ENCODE assay signal across 26 mouse cellular contexts in genomic region chr16:21226629-21227028, GRCm38 (mm10). TPM values are rescaled to one million over a fixed set of nuclear protein-coding genes. Genes with fewer than 3 reads are reported as not detected.
DNase-seq lines count a peak whose midpoint lies in the region; ATAC-seq and TF ChIP-seq lines count a peak whose summit lies in the region.
"Had no signal": no experiment of that assay in that cellular context is flagged by ENCODE, and none has a peak within 500 bp of the region (broad histone marks: within the 10 kb centered on the region; RNA-seq: fewer than 3 reads in every experiment).

No protein-coding gene starts in this region.

- no peak for ATAC-seq in lung, embryonic 14.5 days (ENCODE audit: insufficient read depth)
- peak; percentile 38 for ATAC-seq in Patski
- ATAC-seq in embryonic facial prominence, embryonic 14.5 days (ENCODE audit: low read depth), result peak; percentile 30; the same call in 1 of the 2 replicates
- ATAC-seq in limb, embryonic 13.5 days (ENCODE audit: low FRiP score, low read depth), result no peak
- no peak for ATAC-seq in intestine, embryonic 15.5 days
- ATAC-seq in erythroid progenitor cell, adult 5-6 weeks (replicated peaks; ENCODE audit: low FRiP score, poor library complexity, severe bottlenecking), result no peak
- ATAC-seq: forebrain, embryonic 14.5 days; hindbrain, postnatal 0 days; intestine, postnatal 0 days; liver, postnatal 0 days; midbrain, embryonic 15.5 days had no signal

- no peak for TF ChIP-seq POLR2A in lung, adult 2 months (IDR thresholded peaks at IDR 0.05; ENCODE audit: borderline replicate concordance, extremely low read depth, low read depth, low read length)

- H3K9ac ChIP-seq in lung, embryonic 14.5 days, result no peak overlapping the region
- H3K9ac ChIP-seq in embryonic facial prominence, embryonic 14.5 days (ENCODE audit: low read depth, low read length), result no peak overlapping the region
- H3K9ac ChIP-seq in limb, embryonic 13.5 days, result no peak overlapping the region
- no peak overlapping the region for H3K9ac ChIP-seq in intestine, embryonic 15.5 days
- H3K9ac ChIP-seq: liver, postnatal 0 days; midbrain, embryonic 15.5 days; neural tube, embryonic 12.5 days had no signal

- no peak overlapping the region for H3K4me2 ChIP-seq in lung, embryonic 14.5 days
- H3K4me2 ChIP-seq in embryonic facial prominence, embryonic 14.5 days (ENCODE audit: low read depth, low read length), result no peak overlapping the region
- no peak overlapping the region for H3K4me2 ChIP-seq in limb, embryonic 13.5 days (replicated peaks)
- no peak overlapping the region for H3K4me2 ChIP-seq in intestine, embryonic 15.5 days (replicated peaks)
- H3K4me2 ChIP-seq: heart, embryonic 11.5 days; liver, embryonic 11.5 days; midbrain, embryonic 15.5 days; neural tube, embryonic 12.5 days had no signal

- POLR2A ChIA-PET in Patski (lab: Charles Lee), result interaction anchor here (0.6 kb wide), 1 partner anchor 1343 kb away, joined by 3 read pairs; no protein-coding TSS in a partner anchor

- in situ Hi-C loops in Patski (cut with MboI; ENCODE audit: low pct_unique_long_range_greater_than_20kb), result no loop called here

- H3K9me3 ChIP-seq in lung, embryonic 14.5 days (ENCODE audit: low read depth, low read length), result no peaks in the 10 kb centered on the region
- no peaks in the 10 kb centered on the region for H3K9me3 ChIP-seq in embryonic facial prominence, embryonic 14.5 days (ENCODE audit: control insufficient read depth, low read length)
- H3K9me3 ChIP-seq in limb, embryonic 13.5 days, result no peaks in the 10 kb centered on the region
- no peaks in the 10 kb centered on the region for H3K9me3 ChIP-seq in intestine, embryonic 15.5 days
- H3K9me3 ChIP-seq: midbrain, embryonic 15.5 days; neural tube, embryonic 12.5 days had no signal

- WGBS in lung, embryonic 14.5 days, result 51% methylated on average over 6 of the region's 6 CpGs
- 52% methylated on average over 6 of the region's 6 CpGs for WGBS in lung, adult 2 months
- WGBS in embryonic facial prominence, embryonic 14.5 days, result 56% methylated on average over 6 of the region's 6 CpGs
- 54% methylated on average over 6 of the region's 6 CpGs for WGBS in limb, embryonic 13.5 days
- 57% methylated on average over 6 of the region's 6 CpGs for WGBS in intestine, embryonic 15.5 days

- H3K27me3 ChIP-seq in lung, embryonic 14.5 days (ENCODE audit: insufficient read depth, low read length), result no peaks in the 10 kb centered on the region
- H3K27me3 ChIP-seq in Patski, result no peaks in the 10 kb centered on the region
- H3K27me3 ChIP-seq in embryonic facial prominence, embryonic 14.5 days (replicated peaks; ENCODE audit: control insufficient read depth, insufficient read depth, low read length), result no peaks in the 10 kb centered on the region
- H3K27me3 ChIP-seq in limb, embryonic 13.5 days, result no peaks in the 10 kb centered on the region
- no peaks in the 10 kb centered on the region for H3K27me3 ChIP-seq in intestine, embryonic 15.5 days (replicated peaks)
- H3K27me3 ChIP-seq: midbrain, embryonic 15.5 days; neural tube, embryonic 12.5 days had no signal

- H3K27ac ChIP-seq in lung, embryonic 14.5 days (ENCODE audit: low read depth), result peak overlapping the region; percentile 76
- peak overlapping the region; percentile 33; the same call in 1 of the 2 replicates for H3K27ac ChIP-seq in embryonic facial prominence, embryonic 14.5 days (replicated peaks; ENCODE audit: low read depth, low read length)
- peak overlapping the region; percentile 63 for H3K27ac ChIP-seq in limb, embryonic 13.5 days
- H3K27ac ChIP-seq in intestine, embryonic 15.5 days, result no peak overlapping the region
- H3K27ac ChIP-seq: hindbrain, postnatal 0 days; midbrain, embryonic 15.5 days; neural tube, embryonic 12.5 days had no signal

- TF ChIP-seq CTCF in lung, embryonic 14.5 days (IDR thresholded peaks at IDR 0.05; ENCODE audit: low read depth), result no peak
- TF ChIP-seq CTCF in lung, adult 2 months (IDR thresholded peaks at IDR 0.05; ENCODE audit: insufficient read depth, low read length), result no peak
- no peak for TF ChIP-seq CTCF in Patski (IDR thresholded peaks at IDR 0.05)

- CTCF ChIA-PET in Patski (lab: Charles Lee), result interaction anchor here (1.0 kb wide), 1 partner anchor 103 kb away, joined by 3 read pairs; no protein-coding TSS in a partner anchor

- no peak overlapping the region for H3K4me3 ChIP-seq in lung, embryonic 14.5 days (ENCODE audit: low read depth, low read length)
- H3K4me3 ChIP-seq in lung, adult 2 months (replicated peaks; ENCODE audit: extremely low read depth, low read depth, low read length), result no peak overlapping the region
- no peak overlapping the region for H3K4me3 ChIP-seq in embryonic facial prominence, embryonic 14.5 days (ENCODE audit: low read depth, low read length)
- H3K4me3 ChIP-seq in limb, embryonic 13.5 days, result no peak overlapping the region
- no peak overlapping the region for H3K4me3 ChIP-seq in intestine, embryonic 15.5 days (replicated peaks)
- H3K4me3 ChIP-seq: erythroblast, embryonic 14.5 days; midbrain, embryonic 15.5 days; neural tube, embryonic 12.5 days had no signal

- no peak for DNase-seq in lung, embryonic 14.5 days
- no peak for DNase-seq in lung, adult 2 months
- no peak for DNase-seq in Patski (ENCODE audit: low read depth, low spot score)
- DNase-seq in embryonic facial prominence, embryonic 14.5 days (ENCODE audit: low spot score), result no peak
- no peak for DNase-seq in adrenal gland, postnatal 10 days
- DNase-seq: adrenal gland, postnatal 25 days; cerebellum, adult 9-11 months; gastrocnemius, postnatal 10 days; kidney, postnatal 4 days; liver, postnatal 0 days; retina, postnatal 1 day; right cerebral cortex, postnatal 4 days had no signal

- H3K36me3 ChIP-seq in lung, embryonic 14.5 days (ENCODE audit: insufficient read depth), result peaks cover 34% of the 10 kb centered on the region
- peaks cover 32% of the 10 kb centered on the region for H3K36me3 ChIP-seq in embryonic facial prominence, embryonic 14.5 days (ENCODE audit: control insufficient read depth, insufficient read depth, low read length)
- H3K36me3 ChIP-seq in limb, embryonic 13.5 days, result peaks cover 39% of the 10 kb centered on the region
- H3K36me3 ChIP-seq in intestine, embryonic 15.5 days, result 0 out of 2 replicates have a peak, but pooled peaks cover 12% of the 10 kb centered on the region

- peaks cover 3% of the 10 kb centered on the region; the same call in 1 of the 2 replicates for H3K4me1 ChIP-seq in lung, embryonic 14.5 days (ENCODE audit: insufficient read depth)
- H3K4me1 ChIP-seq in lung, adult 2 months (ENCODE audit: control insufficient read depth, insufficient read depth, low read length), result no peaks in the 10 kb centered on the region
- H3K4me1 ChIP-seq in embryonic facial prominence, embryonic 14.5 days (ENCODE audit: control insufficient read depth, insufficient read depth, low read length), result peaks cover 3% of the 10 kb centered on the region; the same call in 1 of the 2 replicates
- peaks cover 59% of the 10 kb centered on the region for H3K4me1 ChIP-seq in limb, embryonic 13.5 days
- H3K4me1 ChIP-seq in intestine, embryonic 15.5 days (replicated peaks), result 0 out of 2 replicates have a peak, but pooled peaks cover 15% of the 10 kb centered on the region
- H3K4me1 ChIP-seq: neural tube, embryonic 12.5 days had no signal

RNA-seq across cellular contexts. Expression of gene Ephb3, which starts 22.1 kb away (rescaled TPM):
- polyA plus RNA-seq in lung, embryonic 14.5 days (2014; fragmentation: Nextera tagmentation; extraction: Ambion mirVana), result 29.7 and 33.2 TPM in 2 replicates
- polyA plus RNA-seq in lung, adult 2 months (2012; rRNA removed), result 43.9 and 50.5 TPM in 2 replicates
- polyA plus RNA-seq in Patski (2021), result 6.3 TPM
- 28.4 and 31.8 TPM in 2 replicates for polyA plus RNA-seq in embryonic facial prominence, embryonic 14.5 days (2014; fragmentation: Nextera tagmentation; extraction: Ambion mirVana)
- 47.9 and 48.7 TPM in 2 replicates for polyA plus RNA-seq in limb, embryonic 13.5 days (2015; fragmentation: Nextera tagmentation; extraction: Ambion mirVana)
- polyA plus RNA-seq in intestine, embryonic 15.5 days (2015; fragmentation: Nextera tagmentation; extraction: Ambion mirVana), result 11.9 and 12.3 TPM in 2 replicates
- not detected in 2 replicates for total RNA-seq in erythroid progenitor cell, adult 5-6 weeks (2015; ENCODE audit: low replicate concordance)
- total RNA-seq in erythroid progenitor cell, adult 5-6 weeks (2017; ENCODE audit: low replicate concordance), result not detected in 2 replicates
- 1 to 10 TPM; 3.9 to 4.6 TPM for total RNA-seq in adrenal gland, postnatal 10 days (2021)
- total RNA-seq: common myeloid progenitor, adult 5-6 weeks; granulocyte monocyte progenitor cell, adult 5-6 weeks; megakaryocyte-erythroid progenitor cell, adult 5-6 weeks had no signal
- polyA plus RNA-seq: erythroblast, embryonic 14.5 days had no signal

Comparison
In these comparisons a context has a peak if more than half of its experiments do, and no peak if none do; other contexts are left out.
1. ATAC-seq: peak in Patski (single experiment) and embryonic facial prominence, embryonic 14.5 days (single experiment); none in lung, embryonic 14.5 days (single experiment), limb, embryonic 13.5 days (single experiment), intestine, embryonic 15.5 days (single experiment) and erythroid progenitor cell, adult 5-6 weeks (single experiment).